Mouse (Mus musculus): ENCODE results near the gene Timm22. TPM values are rescaled to one million over a fixed set of nuclear protein-coding genes. Genes with fewer than 3 reads are reported as not detected.

The Timm22 gene
- polyA plus RNA-seq, 1 experiment from 2014 or later: 119 TPM

Other genes starting within 250 kb of the Timm22 start
- gene Vps53, start 227.3 kb upstream of the Timm22 start, polyA plus RNA-seq (2015; fragmentation: Nextera tagmentation; extraction: Ambion mirVana): 65.9 and 67.2 TPM in 2 replicates
- gene Fam57a, start 227.3 kb upstream of the Timm22 start, polyA plus RNA-seq (2015; fragmentation: Nextera tagmentation; extraction: Ambion mirVana): 26.0 and 26.2 TPM in 2 replicates
- gene Dbil5, start 189.3 kb upstream of the Timm22 start, polyA plus RNA-seq (2015; fragmentation: Nextera tagmentation; extraction: Ambion mirVana): 0.62 and 1.4 TPM in 2 replicates
- 12.6 and 15.6 TPM in 2 replicates for gene Gemin4, start 189.3 kb upstream of the Timm22 start, polyA plus RNA-seq (2015; fragmentation: Nextera tagmentation; extraction: Ambion mirVana)
- 20.0 and 20.4 TPM in 2 replicates for gene Mrm3, start 163.2 kb upstream of the Timm22 start, polyA plus RNA-seq (2015; fragmentation: Nextera tagmentation; extraction: Ambion mirVana)
- 121 and 124 TPM in 2 replicates for gene Glod4, start 163.2 kb upstream of the Timm22 start, polyA plus RNA-seq (2015; fragmentation: Nextera tagmentation; extraction: Ambion mirVana)
- gene Nxn, start 7.8 kb upstream of the Timm22 start, polyA plus RNA-seq (2015; fragmentation: Nextera tagmentation; extraction: Ambion mirVana): 30.4 and 35.6 TPM in 2 replicates
- 98.2 and 98.3 TPM in 2 replicates for gene Abr, start 215.4 kb downstream of the Timm22 start, polyA plus RNA-seq (2015; fragmentation: Nextera tagmentation; extraction: Ambion mirVana)